Mouse (Mus musculus) bone marrow, adult 2 months (tissue): ENCODE data around the gene Fkbp2. TPM values are rescaled to one million over a fixed set of nuclear protein-coding genes. Genes with fewer than 3 reads are reported as not detected.

ENCODE experiments used
- H3K27ac ChIP-seq: fragments of 200-500 bp; 2 replicates; pipeline ENCODE4 v1.5.1; 2012; ENCODE audit warnings: low read depth, mild to moderate bottlenecking, control low read depth, inconsistent platforms, low read length; ENCODE audit not compliant: control insufficient read depth, poor library complexity, insufficient read depth
- H3K4me1 ChIP-seq: fragments of 200-500 bp; 2 replicates; pipeline ENCODE4 v1.6.1; 2011; ENCODE audit warnings: low read length; ENCODE audit not compliant: control insufficient read depth, insufficient read depth
- H3K4me3 ChIP-seq: fragments of 200-500 bp; replicated peaks from 2 replicates; pipeline ENCODE3; 2011; ENCODE audit warnings: mild to moderate bottlenecking, low read depth, low read length, control low read depth; ENCODE audit not compliant: control insufficient read depth
- CTCF ChIP-seq: fragments of 200-500 bp; IDR thresholded peaks from 2 replicates; pipeline ENCODE4 v1.5.1; 2011; ENCODE audit warnings: low read length, control low read depth; ENCODE audit not compliant: control insufficient read depth, insufficient read depth
- POLR2A ChIP-seq: fragments of 200-500 bp; IDR thresholded peaks from 2 replicates; pipeline ENCODE4 v1.6.1; 2011; ENCODE audit warnings: low read depth, mild to moderate bottlenecking, control low read depth, low read length, borderline replicate concordance; ENCODE audit not compliant: control insufficient read depth
- WGBS: fragments of 180-500 bp; shearing (Covaris S2); methylation state at CpG from one replicate; pipeline ENCODE4 v1.1.7; 2018; 5-methylcytosine and 5-hydroxymethylcytosine counted together
- polyA plus RNA-seq: library from polyadenylated mRNA; stranded (reverse); fragments of >200 nt; gene quantifications from 2 replicates; pipeline ENCODE4 v1.2.4, GENCODE M21; 2011; ENCODE audit warnings: low replicate concordance; ENCODE audit not compliant: missing spikeins, insufficient read depth, insufficient read length

Fkbp2 gene
- polyA plus RNA-seq, 1 experiment = 40.9 TPM

DNA sequence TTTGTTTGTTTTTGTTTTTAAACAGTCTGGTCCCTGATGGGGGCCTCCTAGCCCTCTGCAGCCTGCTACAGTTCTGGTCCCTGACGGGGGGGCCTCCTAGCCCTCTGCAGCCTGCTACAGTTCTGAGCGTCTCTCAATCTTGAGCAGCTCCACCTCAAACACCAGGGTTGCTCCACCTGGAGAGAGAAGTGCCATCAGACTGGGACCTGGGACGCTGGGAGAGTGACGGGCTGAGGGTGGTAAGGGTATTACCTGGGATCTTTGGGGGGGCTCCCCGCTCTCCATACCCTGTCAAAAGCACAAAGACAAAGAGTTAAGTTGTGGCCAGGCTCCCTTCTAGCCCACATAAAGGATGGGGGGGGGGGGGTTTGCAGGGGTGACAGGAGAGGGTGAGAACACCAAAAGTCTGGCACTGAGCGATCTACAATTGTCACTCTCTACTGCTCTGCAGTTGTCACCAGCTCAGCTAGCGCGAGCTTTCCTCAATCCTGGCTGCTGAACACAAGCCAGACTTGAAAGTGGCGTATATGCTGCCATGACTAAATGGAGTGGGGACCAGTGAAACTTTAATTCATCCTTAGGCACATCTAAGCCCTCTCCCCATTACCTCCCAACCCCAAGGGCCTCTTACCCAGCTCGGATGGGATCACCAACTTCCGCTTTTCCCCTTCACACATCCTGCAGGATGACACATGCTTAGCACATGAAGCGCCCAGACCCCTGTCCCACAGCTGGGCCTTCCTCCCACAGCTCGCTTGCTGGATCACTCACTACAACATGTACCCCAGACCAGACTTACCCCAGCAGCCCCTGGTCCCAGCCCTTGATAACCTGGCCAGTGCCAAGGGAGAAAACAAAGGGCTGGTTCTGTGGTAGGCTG is 2.3 kb downstream of the Fkbp2 start:
- H3K4me3 ChIP-seq = no peak overlapping the region
- no peak overlapping the region for H3K27ac ChIP-seq
- no peak for TF ChIP-seq CTCF
- TF ChIP-seq POLR2A = no peak
- H3K4me1 ChIP-seq = peaks cover 3% of the 10 kb centered on the region; the same call in 1 of the 2 replicates
- 78% methylated on average over 13 of the region's 13 CpGs for WGBS

DNA sequence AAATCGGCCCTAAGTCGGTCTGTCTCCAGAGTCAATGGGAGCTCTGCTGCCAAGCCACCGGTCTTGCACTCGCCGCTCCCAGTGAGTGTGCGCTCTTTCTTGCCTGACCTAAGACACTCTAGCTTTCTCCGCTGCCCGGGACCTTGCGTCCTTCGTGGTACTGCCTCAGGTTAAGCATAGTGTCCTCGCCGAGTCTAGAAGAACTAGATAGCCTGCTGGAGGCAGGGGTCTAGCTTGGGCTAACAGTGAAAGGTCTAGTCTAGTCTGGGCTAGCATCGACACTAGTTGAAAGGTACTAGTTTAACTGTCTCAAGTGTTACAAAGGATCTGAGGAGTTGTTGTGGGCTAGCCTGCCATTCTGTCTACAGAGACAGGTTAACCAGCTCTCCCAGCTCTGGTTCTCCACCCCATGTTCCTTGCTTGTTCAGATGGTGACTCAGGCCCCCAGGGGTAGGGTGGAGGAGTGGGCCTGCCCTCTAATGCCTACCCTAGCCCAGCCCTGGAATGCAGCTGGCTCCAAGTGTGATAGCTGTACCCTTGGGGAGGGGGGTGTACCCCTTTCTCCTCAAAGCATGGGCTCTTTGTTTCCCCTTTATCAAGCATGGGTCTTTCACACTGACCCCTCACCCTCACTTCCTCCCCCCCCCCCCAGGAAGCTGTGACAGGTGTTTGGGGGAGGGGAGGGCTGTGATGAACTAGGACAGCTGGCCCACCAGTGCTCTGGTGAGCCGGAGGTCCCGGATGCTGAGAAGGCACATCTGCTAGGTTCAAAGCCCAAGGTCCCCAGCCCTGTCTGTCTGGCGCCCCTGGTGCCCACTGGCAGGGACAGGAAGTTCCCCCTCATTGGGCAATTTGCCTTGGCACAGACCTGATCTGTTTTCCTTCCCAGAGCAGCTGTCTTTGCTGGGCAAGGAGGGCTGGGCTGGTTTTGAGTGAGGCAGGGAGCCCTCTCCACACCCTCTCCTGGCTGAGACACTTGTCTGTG is 4.5 kb downstream of the Fkbp2 start, which contains the start of gene Plcb3:
Gene Plcb3, minus strand, starts transcription at position 934 of the 985 bp plus-strand sequence.
- TF ChIP-seq CTCF = peak; percentile 52; the same call in 1 of the 2 replicates
- TF ChIP-seq POLR2A = peak; percentile 28; the same call in 1 of the 2 replicates
- peaks cover 3% of the 10 kb centered on the region; the same call in 1 of the 2 replicates for H3K4me1 ChIP-seq
- under 1% methylated on average over 16 of the region's 16 CpGs for WGBS

DNA sequence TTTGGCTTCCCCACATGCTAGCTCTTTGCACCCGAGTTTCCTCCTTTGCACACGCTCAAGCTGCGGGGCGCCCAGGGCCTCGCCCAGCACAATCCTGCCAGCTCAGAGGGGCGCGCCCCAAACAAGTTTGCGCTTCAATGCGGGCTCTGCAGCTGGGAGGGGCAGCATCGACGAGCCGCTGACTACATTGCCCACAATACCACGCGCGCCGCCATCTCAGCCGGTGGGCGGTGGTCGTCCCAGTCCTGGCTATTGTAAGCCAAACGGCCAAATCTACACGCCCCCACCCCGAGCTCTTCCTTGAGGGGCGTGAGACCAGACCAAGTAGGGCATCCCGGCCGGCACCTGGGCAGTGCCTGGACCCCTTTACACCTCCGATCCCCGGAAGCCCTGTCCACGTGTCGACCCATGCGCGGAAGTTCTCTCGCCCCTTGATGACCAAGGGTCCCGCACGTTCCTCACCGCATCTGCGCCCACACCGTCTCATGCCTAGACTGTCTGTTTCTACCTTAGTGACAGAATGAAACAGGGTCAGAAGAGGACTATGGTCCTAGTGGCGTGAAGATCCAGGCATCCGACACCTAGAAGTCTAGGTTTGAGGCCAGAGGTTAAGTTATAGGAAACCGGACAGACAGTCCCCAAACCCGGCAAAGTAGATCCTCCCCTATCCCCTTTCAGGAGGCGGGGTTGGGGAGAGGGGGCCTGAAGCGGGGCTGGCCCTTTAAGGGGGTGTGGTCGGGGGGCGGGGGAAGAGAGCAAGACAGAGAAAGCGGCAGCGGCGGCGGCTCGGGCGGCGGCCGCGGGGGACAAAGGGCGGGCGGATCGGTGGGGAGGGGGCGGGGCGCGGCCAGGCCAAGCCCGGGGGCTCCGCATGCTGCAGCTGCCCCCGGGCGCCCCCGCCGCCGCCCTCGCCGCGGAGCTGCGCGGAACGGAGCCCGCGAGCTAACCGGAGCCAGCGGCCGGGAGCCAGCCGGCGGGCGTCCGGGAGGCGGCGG is 5.8 kb downstream of the Fkbp2 start, which contains the start of gene Ppp1r14b:
Gene Ppp1r14b, plus strand, starts transcription at position 758 of the 995 bp plus-strand sequence.
- Histone ChIP-seq H3K27ac (peak within 1 kb of the TSS; percentile 66), H3K4me3 (peak within 1 kb of the TSS; percentile 87), H3K4me1 (peaks cover 4% of the 10 kb centered on the region; the same call in 1 of the 2 replicates)
- TF ChIP-seq POLR2A (no peak), CTCF (no peak)
- WGBS = 2% methylated on average over 77 of the region's 84 CpGs

More for the DNA sequence above, 4.5 kb downstream of the Fkbp2 start, which contains the start of gene Plcb3:
- peak within 1 kb of the TSS; percentile 66 for H3K27ac ChIP-seq
- H3K4me3 ChIP-seq = peak within 1 kb of the TSS; percentile 67

DNA sequence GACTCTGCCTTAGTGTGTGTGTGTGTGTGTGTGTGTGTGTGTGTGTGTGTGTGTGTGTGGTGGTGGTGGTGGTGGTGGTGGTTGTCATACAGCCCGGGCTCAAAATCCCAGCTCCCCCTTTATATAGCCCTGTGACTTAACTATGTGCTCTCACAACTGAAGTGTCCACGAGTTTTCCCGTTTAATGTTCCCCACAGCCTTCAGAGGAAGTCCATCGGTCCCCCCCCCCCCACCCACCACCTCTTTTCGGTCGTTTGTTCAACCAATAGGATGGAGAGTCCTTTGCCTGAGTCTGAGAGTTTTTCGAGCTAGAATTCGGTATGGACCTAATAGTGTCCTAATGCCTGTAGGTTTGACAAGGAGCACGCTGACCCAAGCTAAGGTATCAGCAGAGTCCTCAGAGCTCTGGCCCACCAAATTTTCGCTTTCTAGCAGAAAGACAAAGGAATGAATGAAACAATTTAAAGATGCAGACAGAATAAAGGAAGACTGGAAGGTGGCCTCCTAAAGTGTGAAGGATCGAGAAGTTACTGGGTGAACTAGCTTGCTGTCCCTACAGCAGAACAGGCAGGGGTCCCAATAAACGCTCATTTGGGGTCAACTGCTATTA is 6.6 kb downstream of the Fkbp2 start:
- TF ChIP-seq POLR2A = no peak
- Histone ChIP-seq H3K27ac (no peak overlapping the region), H3K4me1 (peaks cover 4% of the 10 kb centered on the region; the same call in 1 of the 2 replicates), H3K4me3 (no peak overlapping the region)
- 23% methylated on average over 12 of the region's 12 CpGs for WGBS

DNA sequence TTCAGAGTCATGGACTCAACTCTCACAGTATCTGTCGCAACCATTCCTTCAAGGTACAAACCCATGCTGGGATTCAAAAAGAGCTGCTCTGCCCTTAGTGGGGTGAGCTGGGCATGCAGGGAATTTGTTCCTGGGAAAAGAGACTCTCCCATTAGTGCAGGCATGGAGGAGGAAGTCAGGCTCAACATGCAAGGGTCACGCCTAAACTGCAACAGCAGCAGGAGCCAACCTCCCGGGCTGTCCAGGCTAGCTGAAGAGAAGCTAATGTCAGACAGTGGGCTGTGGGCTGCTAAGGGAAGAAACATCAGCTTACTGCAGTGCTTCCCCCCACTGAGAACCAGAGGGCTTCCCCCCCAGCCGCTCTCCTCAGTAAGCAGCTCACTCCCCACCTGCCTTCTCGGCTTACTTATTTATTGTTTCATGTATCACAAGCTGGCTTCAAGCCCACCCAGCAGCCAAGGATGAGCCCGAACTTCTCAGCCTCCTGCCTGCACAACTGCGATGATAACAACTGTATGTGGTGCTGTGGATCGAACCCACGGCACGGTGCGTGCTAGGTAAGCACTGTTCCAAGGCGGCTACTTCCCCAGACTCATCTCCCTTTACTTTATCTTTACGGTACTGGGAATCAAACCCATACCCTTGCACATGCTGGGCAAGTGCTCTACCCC is 7.9 kb downstream of the Fkbp2 start:
- 82% methylated on average over 13 of the region's 13 CpGs for WGBS
- TF ChIP-seq POLR2A (no peak), CTCF (no peak)
- Histone ChIP-seq H3K4me1 (peaks cover 4% of the 10 kb centered on the region; the same call in 1 of the 2 replicates), H3K27ac (no peak overlapping the region), H3K4me3 (no peak overlapping the region)

DNA sequence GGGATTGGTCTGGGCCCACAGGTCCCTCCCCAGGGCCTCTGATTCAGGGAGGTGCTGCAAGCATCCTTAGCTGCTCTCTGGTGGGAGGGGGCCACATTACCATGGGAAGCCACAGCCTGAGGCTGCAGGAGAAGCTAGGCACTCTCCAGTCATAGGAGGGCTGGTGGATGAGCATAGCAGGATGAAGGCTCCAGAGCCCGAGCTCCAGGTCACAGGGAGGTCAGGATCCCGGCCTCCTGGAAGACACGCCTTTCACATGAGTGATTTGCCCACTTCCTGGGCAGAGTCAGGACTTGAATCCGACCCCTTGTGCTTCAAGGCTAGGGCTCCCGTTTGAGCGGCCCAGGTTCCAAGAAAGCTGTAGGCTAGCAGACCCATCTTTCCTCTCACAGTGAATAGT is 8.7 kb downstream of the Fkbp2 start:
- H3K4me1 ChIP-seq = peaks cover 4% of the 10 kb centered on the region; the same call in 1 of the 2 replicates
- TF ChIP-seq POLR2A (no peak), CTCF (no peak)
- WGBS = 74% methylated on average over 6 of the region's 6 CpGs
- H3K4me3 ChIP-seq = no peak overlapping the region
- H3K27ac ChIP-seq = no peak overlapping the region
